Mouse (Mus musculus) limb, embryonic 13.5 days (tissue): ENCODE data around the gene Slc2a3. TPM values are rescaled to one million over a fixed set of nuclear protein-coding genes. Genes with fewer than 3 reads are reported as not detected.
"Not testable (repeated sequence)": the region's sequence is repeated elsewhere in the genome, so short reads cannot be mapped to it uniquely, and the experiment has no call there.

ENCODE experiments used
- ATAC-seq: fragments of 200-750 bp; cut with Nextera tagmentation; 2 replicates; pipeline ENCODE4 v1.8.0; 2017; ENCODE audit warnings: low read depth, moderate number of reproducible peaks, moderate TSS enrichment; ENCODE audit not compliant: low FRiP score
- H3K27ac ChIP-seq: fragments of 300-500 bp; sonication (generic); 2 replicates; pipeline ENCODE4 v1.5.1; 2015; ENCODE audit warnings: inconsistent platforms, mild to moderate bottlenecking, moderate library complexity
- H3K27me3 ChIP-seq: fragments of 300-500 bp; sonication (generic); 2 replicates; pipeline ENCODE4 v1.6.1; 2015; ENCODE audit warnings: mild to moderate bottlenecking, inconsistent platforms
- H3K36me3 ChIP-seq: fragments of 300-500 bp; sonication (generic); 2 replicates; pipeline ENCODE4 v1.6.1; 2015; ENCODE audit warnings: inconsistent platforms, mild to moderate bottlenecking, moderate library complexity
- H3K4me1 ChIP-seq: fragments of 300-500 bp; sonication (generic); 2 replicates; pipeline ENCODE4 v1.6.1; 2015; ENCODE audit warnings: inconsistent platforms
- H3K4me2 ChIP-seq: fragments of 300-500 bp; sonication (generic); replicated peaks from 2 replicates; pipeline ENCODE4 v1.6.1; 2015; ENCODE audit warnings: inconsistent platforms, mild to moderate bottlenecking, moderate library complexity
- H3K4me3 ChIP-seq: fragments of 300-500 bp; sonication (generic); 2 replicates; pipeline ENCODE4 v1.5.1; 2015; ENCODE audit warnings: moderate library complexity, mild to moderate bottlenecking, inconsistent platforms
- H3K9ac ChIP-seq: fragments of 300-500 bp; sonication (generic); 2 replicates; pipeline ENCODE4 v1.6.1; 2015; ENCODE audit warnings: mild to moderate bottlenecking, inconsistent platforms
- H3K9me3 ChIP-seq: fragments of 300-500 bp; sonication (generic); 2 replicates; pipeline ENCODE4 v1.6.1; 2016; ENCODE audit warnings: inconsistent platforms
- WGBS: fragments of 180-500 bp; shearing (Covaris S2); methylation state at CpG from one replicate; pipeline ENCODE4 v1.1.7; 2015; 5-methylcytosine and 5-hydroxymethylcytosine counted together
- polyA plus RNA-seq: library from polyadenylated mRNA; unstranded; fragments of >200 nt; fragmentation: Nextera tagmentation; extraction: Ambion mirVana; gene quantifications from 2 replicates; pipeline ENCODE4 v1.2.1, GENCODE M21; 2015

Slc2a3 gene
- polyA plus RNA-seq, 1 experiment from 2014 or later: 83.0 TPM

- Histone ChIP-seq H3K4me1 (peaks cover 40% of the 10 kb centered on the region), H3K9ac (no peak overlapping the region), H3K4me3 (no peak overlapping the region), H3K27ac (no peak overlapping the region; the same call in 1 of the 2 replicates), H3K27me3 (no peaks in the 10 kb centered on the region), H3K36me3 (no peaks in the 10 kb centered on the region), H3K4me2 (no peak overlapping the region), H3K9me3 (no peaks in the 10 kb centered on the region)
- WGBS: 68% methylated on average over 5 of the region's 5 CpGs
- ATAC-seq: no peak
Measured at GRCm38 (mm10) chr6:122768256-122768655, 33.2 kb downstream of the Slc2a3 start.

- H3K27me3 ChIP-seq, H3K4me3 ChIP-seq, H3K36me3 ChIP-seq, H3K9me3 ChIP-seq, H3K9ac ChIP-seq, ATAC-seq, H3K27ac ChIP-seq, H3K4me2 ChIP-seq: not testable (repeated sequence)
- 58% methylated on average over 3 of the region's 3 CpGs for WGBS
- H3K4me1 ChIP-seq: peaks cover 43% of the 10 kb centered on the region
Measured at GRCm38 (mm10) chr6:122767012-122767411, 34.4 kb downstream of the Slc2a3 start.

GRCm38 (mm10) chr6:122766145-122766968 is 35.1 kb downstream of the Slc2a3 start:
- H3K27ac ChIP-seq: peak overlapping the region; percentile 88

GRCm38 (mm10) chr6:122765298-122765956 is 36.0 kb downstream of the Slc2a3 start:
- WGBS: 4% methylated on average over 9 of the region's 9 CpGs
- ATAC-seq: no peak
- Histone ChIP-seq H3K4me2 (peak overlapping the region; percentile 90), H3K36me3 (no peaks in the 10 kb centered on the region), H3K9ac (peak overlapping the region; percentile 68; the same call in 1 of the 2 replicates), H3K4me3 (peak overlapping the region; percentile 54), H3K27ac (peak overlapping the region; percentile 88), H3K9me3 (no peaks in the 10 kb centered on the region), H3K4me1 (peaks cover 50% of the 10 kb centered on the region), H3K27me3 (no peaks in the 10 kb centered on the region)

More at GRCm38 (mm10) chr6:122766145-122766968, 35.1 kb downstream of the Slc2a3 start:
- Histone ChIP-seq H3K9ac (no peak overlapping the region), H3K4me3 (peak overlapping the region; percentile 54; the same call in 1 of the 2 replicates), H3K4me1 (peaks cover 49% of the 10 kb centered on the region), H3K36me3 (no peaks in the 10 kb centered on the region), H3K9me3 (no peaks in the 10 kb centered on the region), H3K4me2 (peak overlapping the region; percentile 90), H3K27me3 (no peaks in the 10 kb centered on the region)
- 5% methylated on average over 5 of the region's 5 CpGs for WGBS
- peak; percentile 65; the same call in 1 of the 2 replicates for ATAC-seq

GRCm38 (mm10) chr6:122764446-122765297 is 36.8 kb downstream of the Slc2a3 start:
- no peaks in the 10 kb centered on the region for H3K9me3 ChIP-seq
- peak; percentile 77 for ATAC-seq
- H3K4me2 ChIP-seq: peak overlapping the region; percentile 90
- WGBS: under 1% methylated on average over 56 of the region's 56 CpGs
- H3K36me3 ChIP-seq: no peaks in the 10 kb centered on the region
- no peaks in the 10 kb centered on the region for H3K27me3 ChIP-seq
- H3K4me1 ChIP-seq: peaks cover 50% of the 10 kb centered on the region
- peak overlapping the region; percentile 68 for H3K9ac ChIP-seq
- H3K27ac ChIP-seq: peak overlapping the region; percentile 88
- H3K4me3 ChIP-seq: peak overlapping the region; percentile 54

- ATAC-seq: 0 out of 2 replicates have a peak, but pooled peaks have one; percentile 1
- Histone ChIP-seq H3K9me3 (no peaks in the 10 kb centered on the region), H3K4me2 (peak overlapping the region; percentile 90), H3K27me3 (no peaks in the 10 kb centered on the region), H3K4me3 (peak overlapping the region; percentile 54), H3K27ac (peak overlapping the region; percentile 88), H3K9ac (peak overlapping the region; percentile 68), H3K4me1 (peaks cover 48% of the 10 kb centered on the region), H3K36me3 (no peaks in the 10 kb centered on the region)
- 34% methylated on average over 17 of the region's 17 CpGs for WGBS
Measured at GRCm38 (mm10) chr6:122763844-122764445, 37.5 kb downstream of the Slc2a3 start.

- Histone ChIP-seq H3K4me1 (peaks cover 39% of the 10 kb centered on the region), H3K27ac (no peak overlapping the region; the same call in 1 of the 2 replicates), H3K9ac (no peak overlapping the region), H3K9me3 (no peaks in the 10 kb centered on the region), H3K4me2 (no peak overlapping the region), H3K4me3 (no peak overlapping the region), H3K36me3 (no peaks in the 10 kb centered on the region), H3K27me3 (no peaks in the 10 kb centered on the region)
- WGBS: 68% methylated on average over 11 of the region's 11 CpGs
- no peak for ATAC-seq
Measured at GRCm38 (mm10) chr6:122762952-122763700, 38.3 kb downstream of the Slc2a3 start.

- Histone ChIP-seq H3K4me1 (peaks cover 35% of the 10 kb centered on the region), H3K4me2 (no peak overlapping the region), H3K9ac (no peak overlapping the region), H3K27ac (no peak overlapping the region), H3K4me3 (no peak overlapping the region), H3K36me3 (no peaks in the 10 kb centered on the region), H3K27me3 (no peaks in the 10 kb centered on the region), H3K9me3 (no peaks in the 10 kb centered on the region)
- no peak for ATAC-seq
- WGBS: 43% methylated on average over 3 of the region's 3 CpGs
Measured at GRCm38 (mm10) chr6:122762480-122762879, 39.0 kb downstream of the Slc2a3 start.

GRCm38 (mm10) chr6:122761901-122762300 is 39.5 kb downstream of the Slc2a3 start:
- H3K27ac ChIP-seq: no peak overlapping the region
- H3K4me2 ChIP-seq: peak overlapping the region; percentile 58
- no peaks in the 10 kb centered on the region for H3K27me3 ChIP-seq
- H3K9ac ChIP-seq: no peak overlapping the region
- H3K9me3 ChIP-seq: no peaks in the 10 kb centered on the region
- H3K4me1 ChIP-seq: peaks cover 33% of the 10 kb centered on the region
- ATAC-seq: no peak
- H3K4me3 ChIP-seq: no peak overlapping the region
- no peaks in the 10 kb centered on the region for H3K36me3 ChIP-seq

- Histone ChIP-seq H3K27me3 (no peaks in the 10 kb centered on the region), H3K9ac (peak overlapping the region; percentile 54)
- peak; percentile 75 for ATAC-seq
Measured at GRCm38 (mm10) chr6:122761011-122761599, 40.3 kb downstream of the Slc2a3 start.

More at GRCm38 (mm10) chr6:122761011-122761599, 40.3 kb downstream of the Slc2a3 start:
- peak overlapping the region; percentile 46 for H3K4me3 ChIP-seq
- H3K4me2 ChIP-seq: peak overlapping the region; percentile 58
- H3K9me3 ChIP-seq: no peaks in the 10 kb centered on the region
- peak overlapping the region; percentile 52; the same call in 1 of the 2 replicates for H3K27ac ChIP-seq
- H3K36me3 ChIP-seq: no peaks in the 10 kb centered on the region
- H3K4me1 ChIP-seq: peaks cover 30% of the 10 kb centered on the region
- 2% methylated on average over 11 of the region's 11 CpGs for WGBS
